Mouse (Mus musculus) telencephalon, adult 2 months (tissue): ENCODE data around the gene Pde4c.

Experiments
- DNase-seq: peaks from one replicate; pipeline ENCODE4 v3.0.0-alpha.2; 2011; ENCODE audit warnings: low read depth, low spot score

Gene Pde4c

GRCm38 (mm10) chr8:70697366-70698250 lies 25.9 kb upstream of the Pde4c start:
- no peak for DNase-seq

- peak; percentile 97 for DNase-seq
These were observed 25.0 kb upstream of the Pde4c start, which contains the start of gene Jund for GRCm38 (mm10) chr8:70698310-70699109. TSS of gene Jund (plus strand) at chr8:70698949.

- no peak for DNase-seq
These were observed 24.2 kb upstream of the Pde4c start for GRCm38 (mm10) chr8:70699116-70699833.

GRCm38 (mm10) chr8:70699834-70700554 lies 23.5 kb upstream of the Pde4c start:
- DNase-seq, result no peak

GRCm38 (mm10) chr8:70700555-70700922 lies 23.0 kb upstream of the Pde4c start:
- DNase-seq, result peak; percentile 88

- DNase-seq, result no peak
These were observed 22.2 kb upstream of the Pde4c start for GRCm38 (mm10) chr8:70701048-70701981.

GRCm38 (mm10) chr8:70701982-70702841 lies 21.3 kb upstream of the Pde4c start:
- DNase-seq, result no peak

- DNase-seq, result no peak
These were observed 20.7 kb upstream of the Pde4c start for GRCm38 (mm10) chr8:70702842-70703182.

GRCm38 (mm10) chr8:70703287-70703686 lies 20.2 kb upstream of the Pde4c start, which contains the start of gene Iqcn:
TSS of gene Iqcn (plus strand) at chr8:70703457.
- no peak for DNase-seq

GRCm38 (mm10) chr8:70708281-70708680 lies 15.2 kb upstream of the Pde4c start:
- no peak for DNase-seq

GRCm38 (mm10) chr8:70709794-70710193 lies 13.7 kb upstream of the Pde4c start:
- DNase-seq, result no peak

GRCm38 (mm10) chr8:70710296-70710695 lies 13.2 kb upstream of the Pde4c start:
- DNase-seq, result no peak

- DNase-seq, result no peak
These were observed 12.5 kb upstream of the Pde4c start for GRCm38 (mm10) chr8:70711041-70711440.

- DNase-seq, result no peak
These were observed 9.5 kb upstream of the Pde4c start for GRCm38 (mm10) chr8:70713991-70714390.

GRCm38 (mm10) chr8:70715086-70715485 lies 8.4 kb upstream of the Pde4c start:
- no peak for DNase-seq

- no peak for DNase-seq
These were observed 6.8 kb upstream of the Pde4c start for GRCm38 (mm10) chr8:70716521-70717400.

- DNase-seq, result no peak
These were observed 5.2 kb upstream of the Pde4c start, which contains the start of gene Gm3336 for GRCm38 (mm10) chr8:70718297-70718696. TSS of gene Gm3336 (plus strand) at chr8:70718543.

- no peak for DNase-seq
These were observed 3.7 kb upstream of the Pde4c start for GRCm38 (mm10) chr8:70719796-70720270.
